Mouse (Mus musculus) bone marrow macrophage, adult 2 months (primary cell): ENCODE measurements around the gene Hspa12b.

Experiments used
- CTCF ChIP-seq: IDR thresholded peaks from 2 replicates; pipeline ENCODE4 v1.5.1; 2012; ENCODE audit warnings: low read depth, mild to moderate bottlenecking, low read length, moderate library complexity
- POLR2A ChIP-seq: IDR thresholded peaks from 2 replicates; pipeline ENCODE4 v1.6.1; 2012; ENCODE audit warnings: mild to moderate bottlenecking, low read depth, low read length, borderline replicate concordance

GRCm38 (mm10) chr2:131176491-131176890 is 49.4 kb downstream of the Hspa12b start:
- no peak for TF ChIP-seq CTCF
- no peak for TF ChIP-seq POLR2A
